Mouse (Mus musculus): ENCODE data around the gene 1700029I15Rik. TPM values are rescaled to one million over a fixed set of nuclear protein-coding genes. Genes with fewer than 3 reads are reported as not detected.

Gene 1700029I15Rik
- polyA plus RNA-seq, 1 experiment from 2014 or later: 2.5 TPM

GRCm38 (mm10) chr2:92388081-92388517 is 5.8 kb downstream of the 1700029I15Rik start:
- no peak for ATAC-seq (ENCODE audit: low read depth)
- H3K4me3 ChIP-seq (ENCODE audit: low read length): peak overlapping the region; percentile 69
- H3K4me1 ChIP-seq (replicated peaks; ENCODE audit: control insufficient read depth, insufficient read depth, low read length): peaks cover 26% of the 10 kb centered on the region
- peaks cover 2% of the 10 kb centered on the region; the same call in 1 of the 2 replicates for H3K27me3 ChIP-seq (ENCODE audit: control insufficient read depth, insufficient read depth, low read depth, low read length)
- H3K36me3 ChIP-seq (ENCODE audit: control insufficient read depth, insufficient read depth, low read length): peaks cover 5% of the 10 kb centered on the region
- no peak overlapping the region for H3K27ac ChIP-seq (ENCODE audit: low read length)
- no peaks in the 10 kb centered on the region for H3K9me3 ChIP-seq (ENCODE audit: control insufficient read depth, low read length)
- WGBS: 45% methylated on average over 3 of the region's 3 CpGs
- H3K9ac ChIP-seq (ENCODE audit: low read length): no peak overlapping the region; the same call in 1 of the 2 replicates
- peak overlapping the region; percentile 83 for H3K4me2 ChIP-seq (ENCODE audit: low read depth, low read length)

- peaks cover 5% of the 10 kb centered on the region for H3K36me3 ChIP-seq (ENCODE audit: control insufficient read depth, insufficient read depth, low read length)
- no peaks in the 10 kb centered on the region for H3K9me3 ChIP-seq (ENCODE audit: control insufficient read depth, low read length)
- peaks cover 26% of the 10 kb centered on the region for H3K4me1 ChIP-seq (replicated peaks; ENCODE audit: control insufficient read depth, insufficient read depth, low read length)
- H3K27ac ChIP-seq (ENCODE audit: low read length): peak overlapping the region; percentile 71
- WGBS: under 1% methylated on average over 57 of the region's 62 CpGs
- H3K27me3 ChIP-seq (ENCODE audit: control insufficient read depth, insufficient read depth, low read depth, low read length): peaks cover 2% of the 10 kb centered on the region; the same call in 1 of the 2 replicates
- peak overlapping the region; percentile 83 for H3K4me2 ChIP-seq (ENCODE audit: low read depth, low read length)
- peak overlapping the region; percentile 69 for H3K4me3 ChIP-seq (ENCODE audit: low read length)
- ATAC-seq (ENCODE audit: low read depth): peak; percentile 88
- H3K9ac ChIP-seq (ENCODE audit: low read length): peak overlapping the region; percentile 69
Measured at GRCm38 (mm10) chr2:92388891-92389641, 6.7 kb downstream of the 1700029I15Rik start.

- Histone ChIP-seq H3K27me3 (ENCODE audit: control insufficient read depth, insufficient read depth, low read depth, low read length) (peaks cover 2% of the 10 kb centered on the region; the same call in 1 of the 2 replicates), H3K4me2 (ENCODE audit: low read depth, low read length) (peak overlapping the region; percentile 83), H3K9me3 (ENCODE audit: control insufficient read depth, low read length) (no peaks in the 10 kb centered on the region), H3K4me3 (ENCODE audit: low read length) (peak overlapping the region; percentile 69), H3K4me1 (replicated peaks; ENCODE audit: control insufficient read depth, insufficient read depth, low read length) (peaks cover 26% of the 10 kb centered on the region), H3K27ac (ENCODE audit: low read length) (no peak overlapping the region; the same call in 1 of the 2 replicates), H3K9ac (ENCODE audit: low read length) (peak overlapping the region; percentile 69), H3K36me3 (ENCODE audit: control insufficient read depth, insufficient read depth, low read length) (peaks cover 3% of the 10 kb centered on the region)
- ATAC-seq (ENCODE audit: low read depth): peak; percentile 37; the same call in 1 of the 2 replicates
- 3% methylated on average over 10 of the region's 10 CpGs for WGBS
Measured at GRCm38 (mm10) chr2:92389645-92390044, 7.3 kb downstream of the 1700029I15Rik start.

- Histone ChIP-seq H3K9me3 (ENCODE audit: control insufficient read depth, low read length) (no peaks in the 10 kb centered on the region), H3K4me3 (ENCODE audit: low read length) (no peak overlapping the region), H3K9ac (ENCODE audit: low read length) (no peak overlapping the region), H3K36me3 (ENCODE audit: control insufficient read depth, insufficient read depth, low read length) (peaks cover 3% of the 10 kb centered on the region; the same call in 1 of the 2 replicates), H3K4me2 (ENCODE audit: low read depth, low read length) (no peak overlapping the region), H3K27me3 (ENCODE audit: control insufficient read depth, insufficient read depth, low read depth, low read length) (peaks cover 2% of the 10 kb centered on the region; the same call in 1 of the 2 replicates), H3K27ac (ENCODE audit: low read length) (no peak overlapping the region), H3K4me1 (replicated peaks; ENCODE audit: control insufficient read depth, insufficient read depth, low read length) (peaks cover 26% of the 10 kb centered on the region)
- ATAC-seq (ENCODE audit: low read depth): no peak
- whole genome bisulfite sequencing: 56% methylated on average over 6 of the region's 6 CpGs
Measured at GRCm38 (mm10) chr2:92390206-92390930, 8.0 kb downstream of the 1700029I15Rik start.

- ATAC-seq (ENCODE audit: low read depth): no peak
Measured at GRCm38 (mm10) chr2:92391116-92391515, 8.8 kb downstream of the 1700029I15Rik start.

GRCm38 (mm10) chr2:92391703-92392317 is 9.5 kb downstream of the 1700029I15Rik start:
- H3K4me1 ChIP-seq (replicated peaks; ENCODE audit: control insufficient read depth, insufficient read depth, low read length): peaks cover 26% of the 10 kb centered on the region

More at GRCm38 (mm10) chr2:92391116-92391515, 8.8 kb downstream of the 1700029I15Rik start:
- Histone ChIP-seq H3K9me3 (ENCODE audit: control insufficient read depth, low read length) (no peaks in the 10 kb centered on the region), H3K27ac (ENCODE audit: low read length) (no peak overlapping the region), H3K9ac (ENCODE audit: low read length) (no peak overlapping the region), H3K27me3 (ENCODE audit: control insufficient read depth, insufficient read depth, low read depth, low read length) (peaks cover 2% of the 10 kb centered on the region; the same call in 1 of the 2 replicates), H3K4me1 (replicated peaks; ENCODE audit: control insufficient read depth, insufficient read depth, low read length) (peaks cover 26% of the 10 kb centered on the region), H3K36me3 (ENCODE audit: control insufficient read depth, insufficient read depth, low read length) (peaks cover 2% of the 10 kb centered on the region; the same call in 1 of the 2 replicates), H3K4me2 (ENCODE audit: low read depth, low read length) (no peak overlapping the region), H3K4me3 (ENCODE audit: low read length) (no peak overlapping the region)
- WGBS: 82% methylated on average over 8 of the region's 8 CpGs

GRCm38 (mm10) chr2:92392318-92393264 is 10.3 kb downstream of the 1700029I15Rik start:
- peak overlapping the region; percentile 27 for H3K4me3 ChIP-seq (ENCODE audit: low read length)
- ATAC-seq (ENCODE audit: low read depth): no peak
- peak overlapping the region; percentile 42 for H3K4me2 ChIP-seq (ENCODE audit: low read depth, low read length)
- H3K27me3 ChIP-seq (ENCODE audit: control insufficient read depth, insufficient read depth, low read depth, low read length): peaks cover 2% of the 10 kb centered on the region; the same call in 1 of the 2 replicates
- peak overlapping the region; percentile 47; the same call in 1 of the 2 replicates for H3K9ac ChIP-seq (ENCODE audit: low read length)
- peaks cover 26% of the 10 kb centered on the region for H3K4me1 ChIP-seq (replicated peaks; ENCODE audit: control insufficient read depth, insufficient read depth, low read length)
- H3K27ac ChIP-seq (ENCODE audit: low read length): no peak overlapping the region
- H3K36me3 ChIP-seq (ENCODE audit: control insufficient read depth, insufficient read depth, low read length): no peaks in the 10 kb centered on the region
- WGBS: 3% methylated on average over 26 of the region's 26 CpGs
- H3K9me3 ChIP-seq (ENCODE audit: control insufficient read depth, low read length): no peaks in the 10 kb centered on the region

More at GRCm38 (mm10) chr2:92391703-92392317, 9.5 kb downstream of the 1700029I15Rik start:
- H3K27ac ChIP-seq (ENCODE audit: low read length): no peak overlapping the region
- H3K9ac ChIP-seq (ENCODE audit: low read length): peak overlapping the region; percentile 47; the same call in 1 of the 2 replicates
- no peaks in the 10 kb centered on the region for H3K9me3 ChIP-seq (ENCODE audit: control insufficient read depth, low read length)
- peaks cover 2% of the 10 kb centered on the region; the same call in 1 of the 2 replicates for H3K27me3 ChIP-seq (ENCODE audit: control insufficient read depth, insufficient read depth, low read depth, low read length)
- peak overlapping the region; percentile 27 for H3K4me3 ChIP-seq (ENCODE audit: low read length)
- H3K4me2 ChIP-seq (ENCODE audit: low read depth, low read length): peak overlapping the region; percentile 42
- no peak for ATAC-seq (ENCODE audit: low read depth)
- H3K36me3 ChIP-seq (ENCODE audit: control insufficient read depth, insufficient read depth, low read length): no peaks in the 10 kb centered on the region
- WGBS: 22% methylated on average over 11 of the region's 11 CpGs

GRCm38 (mm10) chr2:92395535-92395934 is 13.2 kb downstream of the 1700029I15Rik start:
- no peaks in the 10 kb centered on the region for H3K9me3 ChIP-seq (ENCODE audit: control insufficient read depth, low read length)
- no peaks in the 10 kb centered on the region for H3K36me3 ChIP-seq (ENCODE audit: control insufficient read depth, insufficient read depth, low read length)
- ATAC-seq (ENCODE audit: low read depth): no peak
- WGBS: 79% methylated on average over 3 of the region's 3 CpGs
- H3K27me3 ChIP-seq (ENCODE audit: control insufficient read depth, insufficient read depth, low read depth, low read length): peaks cover 5% of the 10 kb centered on the region
- H3K27ac ChIP-seq (ENCODE audit: low read length): no peak overlapping the region
- peaks cover 11% of the 10 kb centered on the region for H3K4me1 ChIP-seq (replicated peaks; ENCODE audit: control insufficient read depth, insufficient read depth, low read length)
- H3K9ac ChIP-seq (ENCODE audit: low read length): no peak overlapping the region
- H3K4me2 ChIP-seq (ENCODE audit: low read depth, low read length): no peak overlapping the region
- no peak overlapping the region for H3K4me3 ChIP-seq (ENCODE audit: low read length)
